Mouse (Mus musculus) MEL-GATA-1-ER (cell line): ENCODE measurements around the gene Brd4.

ENCODE experiments used
- DNase-seq: peaks from one replicate; pipeline ENCODE4 v3.0.0-alpha.2; 2012; ENCODE audit warnings: low read depth; ENCODE audit errors: extremely low read depth

Brd4 gene

GRCm38 (mm10) chr17:32284262-32285137 lies at the start of gene Brd4:
Gene Brd4 (minus strand): TSS chr17:32284722.
- DNase-seq, result peak; percentile 55

DNA sequence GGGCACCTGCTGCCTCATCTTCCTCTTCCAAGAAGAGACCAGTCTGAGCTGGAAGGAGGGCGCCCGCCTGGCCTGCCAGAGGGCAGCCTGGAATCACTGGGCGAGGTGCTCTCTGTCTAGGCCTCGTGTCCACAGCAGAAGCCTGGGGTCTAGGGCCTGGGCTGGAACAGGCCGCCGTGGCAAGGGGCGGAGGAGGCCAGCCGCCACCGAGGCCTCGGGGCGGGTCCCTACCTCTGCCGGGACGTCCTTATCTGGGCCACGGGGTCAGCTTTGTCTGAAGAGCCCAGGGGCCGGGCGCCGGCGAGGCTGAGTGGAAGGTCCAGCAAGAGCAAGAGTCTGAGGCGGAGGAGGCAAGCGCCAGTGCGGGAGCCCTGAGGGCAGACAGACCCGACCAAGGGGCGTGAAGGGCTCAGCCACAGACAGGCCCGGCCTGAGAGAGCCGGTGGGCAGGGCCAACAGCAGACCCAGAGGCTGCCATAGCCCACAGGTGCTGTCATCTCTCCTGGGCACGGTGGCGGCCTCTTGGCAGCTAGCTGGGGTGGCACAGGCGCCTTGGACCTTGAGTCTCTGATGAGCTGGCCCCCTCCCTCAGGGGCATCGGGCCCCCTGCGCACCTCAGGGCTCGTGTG lies 49.3 kb upstream of the Brd4 start:
- no peak for DNase-seq

- no peak for DNase-seq
Measured at GRCm38 (mm10) chr17:32327501-32327900, 43.0 kb upstream of the Brd4 start.

DNA sequence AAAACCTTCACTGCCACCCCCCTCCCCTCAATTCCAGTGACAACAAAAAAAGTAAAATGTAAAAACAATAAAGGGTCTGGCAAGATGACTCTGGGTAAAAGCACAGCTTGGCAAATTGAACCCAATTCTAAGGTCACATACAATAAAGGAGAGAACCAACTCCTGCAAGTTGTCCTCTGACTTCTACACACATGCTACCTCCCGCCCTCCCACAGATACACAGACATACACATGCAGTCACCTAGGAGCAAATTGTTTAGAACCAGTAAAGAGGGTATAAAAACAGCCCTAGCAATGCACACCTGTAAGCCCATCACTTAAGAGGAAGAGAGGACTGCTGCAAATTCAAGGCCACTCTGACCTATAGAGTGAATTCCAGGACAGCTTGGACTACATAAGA lies 38.3 kb upstream of the Brd4 start:
- DNase-seq, result no peak

GRCm38 (mm10) chr17:32321836-32322235 lies 37.3 kb upstream of the Brd4 start:
- peak; percentile 16 for DNase-seq

- DNase-seq, result no peak
Measured at GRCm38 (mm10) chr17:32321390-32321734, 36.8 kb upstream of the Brd4 start.

GRCm38 (mm10) chr17:32320597-32321389 lies 36.3 kb upstream of the Brd4 start, which contains the start of gene Akap8:
Gene Akap8 (minus strand): TSS chr17:32321238.
- peak; percentile 98 for DNase-seq

- peak; percentile 35 for DNase-seq
Measured at GRCm38 (mm10) chr17:32319950-32320349, 35.4 kb upstream of the Brd4 start.

DNA sequence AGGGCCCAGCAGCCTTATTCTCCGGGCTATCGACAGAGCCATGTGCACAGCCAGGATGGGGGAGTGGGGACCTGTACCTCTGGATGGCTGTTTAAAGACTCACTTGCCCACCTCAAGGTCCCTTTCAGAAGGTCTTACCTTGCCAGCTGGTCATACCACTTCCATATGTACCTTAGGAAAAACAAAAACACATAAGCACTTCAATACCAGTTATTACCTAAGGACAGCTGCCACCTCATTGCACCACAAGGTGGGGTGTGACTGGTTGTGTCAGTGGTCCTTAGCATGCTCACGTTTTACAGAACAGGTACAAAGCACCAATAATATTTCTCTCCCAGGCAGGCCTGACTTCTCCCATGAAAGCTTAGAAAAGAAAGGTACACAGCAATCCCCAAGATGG lies 33.2 kb upstream of the Brd4 start:
- DNase-seq, result no peak

GRCm38 (mm10) chr17:32317032-32317431 lies 32.5 kb upstream of the Brd4 start:
- no peak for DNase-seq

GRCm38 (mm10) chr17:32315560-32315959 lies 31.0 kb upstream of the Brd4 start:
- no peak for DNase-seq

DNA sequence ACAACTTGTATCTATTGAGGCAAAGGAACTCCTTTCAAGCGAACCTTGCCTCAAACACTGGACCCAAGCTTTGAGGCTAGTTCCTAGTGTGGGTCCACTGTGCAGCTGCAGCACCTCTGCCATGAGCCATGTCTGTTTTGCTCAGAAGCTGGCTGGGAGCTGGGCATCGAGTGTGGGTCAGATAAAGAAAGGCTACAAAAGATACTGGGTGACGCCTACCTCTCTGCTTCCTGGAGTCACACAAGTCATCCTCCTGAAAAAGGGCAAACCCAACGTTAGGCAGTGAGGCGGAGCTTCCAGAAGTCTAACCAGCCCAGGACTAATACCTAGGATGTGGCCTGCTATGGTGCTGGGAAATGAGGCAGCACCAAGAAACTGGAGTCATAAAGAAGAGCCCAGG lies 29.4 kb upstream of the Brd4 start:
- DNase-seq, result no peak

- no peak for DNase-seq
Measured at GRCm38 (mm10) chr17:32312801-32313200, 28.3 kb upstream of the Brd4 start.

DNA sequence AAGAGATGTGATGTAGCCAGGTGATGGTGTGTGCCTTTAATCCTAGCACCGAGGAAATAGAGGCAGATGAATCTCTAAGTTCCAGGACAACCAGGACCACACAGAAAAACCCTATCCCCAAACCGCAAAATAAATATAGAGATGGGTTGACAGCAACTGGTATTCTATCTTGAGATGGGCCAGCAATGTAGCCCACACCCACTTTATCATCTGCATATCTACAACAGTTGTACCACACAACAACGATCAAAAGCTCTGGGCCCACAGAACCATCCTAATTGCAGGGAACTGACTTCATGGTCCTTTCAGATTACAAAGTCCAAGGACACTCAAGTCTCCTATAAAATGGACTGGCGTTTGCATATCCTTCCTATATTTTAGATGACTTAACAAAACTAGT lies 23.4 kb upstream of the Brd4 start:
- no peak for DNase-seq

- no peak for DNase-seq
Measured at GRCm38 (mm10) chr17:32298125-32298524, 13.6 kb upstream of the Brd4 start.

DNA sequence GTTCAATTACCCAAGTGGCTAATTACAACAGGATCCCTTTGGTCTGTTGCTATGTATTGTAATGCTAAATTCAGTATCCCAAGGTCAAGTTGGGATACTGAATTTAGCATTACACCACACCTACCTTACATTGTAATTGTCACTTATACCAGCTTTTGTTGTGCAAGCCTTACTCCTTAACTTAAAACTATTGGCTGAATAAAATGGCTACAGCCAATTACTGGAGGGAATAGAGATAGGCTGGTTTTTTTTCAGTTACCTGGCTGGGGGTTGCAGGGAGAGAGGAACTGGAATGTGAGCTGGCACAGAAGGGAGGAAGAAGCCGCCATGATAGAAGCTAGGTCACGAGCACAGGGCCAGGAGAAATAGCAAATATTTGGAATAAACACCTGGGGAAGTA lies 11.4 kb upstream of the Brd4 start:
- DNase-seq, result no peak

DNA sequence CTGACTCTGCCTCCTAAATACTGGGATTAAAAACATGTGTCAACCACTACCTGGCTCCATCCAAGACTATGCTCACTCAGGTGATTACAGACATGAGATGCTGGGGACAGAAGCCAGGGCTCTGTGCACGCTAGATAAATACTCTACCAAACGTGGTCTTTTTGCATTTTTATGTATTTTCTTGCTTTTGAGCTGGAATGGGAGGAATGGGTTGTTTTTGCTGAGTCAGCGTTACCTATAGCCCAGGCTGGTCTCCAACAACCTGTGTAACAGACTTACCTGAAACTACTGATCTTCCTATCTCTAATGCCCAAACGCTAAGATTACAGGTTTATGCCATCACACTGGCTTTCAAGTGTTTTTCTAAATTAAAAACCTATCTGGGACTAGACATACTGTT lies 10.6 kb upstream of the Brd4 start:
- no peak for DNase-seq

DNA sequence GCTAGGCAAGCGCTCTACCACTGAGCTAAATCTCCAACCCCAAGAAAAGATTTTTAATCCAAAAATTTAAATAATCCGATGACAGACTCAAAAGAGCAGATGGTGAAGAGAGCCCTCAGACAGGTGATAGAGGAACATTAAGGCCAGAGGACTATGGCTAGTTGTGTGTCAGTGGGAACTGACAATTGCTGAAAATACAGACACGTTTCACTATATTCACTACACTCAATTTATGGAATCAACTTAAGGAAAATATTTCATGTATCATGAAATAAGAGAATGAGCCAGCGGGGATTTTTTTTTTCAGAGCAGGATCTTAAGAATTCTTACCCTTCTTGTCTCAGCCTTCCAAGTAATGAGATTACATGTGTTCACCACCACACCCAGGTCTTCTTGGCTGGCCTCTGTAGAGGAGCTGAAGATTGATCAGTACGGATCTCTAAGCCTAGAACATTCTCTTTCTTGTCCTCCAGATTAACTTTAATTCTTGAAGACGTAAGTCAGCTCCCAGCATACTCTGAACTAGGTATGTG lies 682 bp upstream of the Brd4 start:
- no peak for DNase-seq

GRCm38 (mm10) chr17:32283771-32284221 lies 726 bp downstream of the Brd4 start:
- peak; percentile 34 for DNase-seq

DNA sequence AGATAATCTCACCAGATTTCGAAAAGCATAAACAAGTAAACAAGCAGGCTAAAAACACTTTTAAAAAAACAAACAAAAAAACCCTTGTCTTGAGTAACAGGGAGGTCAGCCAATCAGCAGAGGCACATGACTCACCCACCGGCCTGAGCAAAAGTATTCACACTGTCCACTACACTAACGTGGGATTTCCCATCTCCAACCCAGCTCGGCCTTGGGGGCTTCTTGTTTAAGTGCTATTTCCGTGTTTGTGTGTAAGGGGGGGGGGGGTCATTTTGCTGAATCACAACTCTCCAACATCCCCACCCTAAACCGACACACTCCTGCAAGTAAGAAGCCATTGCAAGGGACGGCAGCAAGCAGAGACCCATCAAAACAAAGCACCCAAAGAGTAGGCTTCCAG lies 1.2 kb downstream of the Brd4 start:
- DNase-seq, result no peak

GRCm38 (mm10) chr17:32281611-32282310 lies 2.8 kb downstream of the Brd4 start:
- no peak for DNase-seq
